Mouse (Mus musculus) c-Kit-positive CD71-positive TER-119-positive erythroid progenitor cells, embryonic 14.5 days (primary cell): Measurements from ENCODE around the gene Pml.

Source experiments
- DNase-seq: peaks from one replicate; pipeline ENCODE4 v3.0.0-alpha.2; 2013; ENCODE audit warnings: low spot score

The Pml gene

GRCm38 (mm10) chr9:58201861-58202549 lies 47.6 kb downstream of the Pml start:
- DNase-seq, result no peak

- DNase-seq, result no peak
Observed at GRCm38 (mm10) chr9:58201091-58201842, 48.3 kb downstream of the Pml start.

- no peak for DNase-seq
Observed at GRCm38 (mm10) chr9:58200270-58201090, 49.1 kb downstream of the Pml start.

- no peak for DNase-seq
Observed at GRCm38 (mm10) chr9:58199381-58200269, 50.0 kb downstream of the Pml start.

- DNase-seq, result no peak
Observed at GRCm38 (mm10) chr9:58198801-58199371, 50.7 kb downstream of the Pml start.

- DNase-seq, result no peak
Observed at GRCm38 (mm10) chr9:58197781-58198701, 51.5 kb downstream of the Pml start.

GRCm38 (mm10) chr9:58196610-58197567 lies 52.7 kb downstream of the Pml start:
- no peak for DNase-seq

GRCm38 (mm10) chr9:58196141-58196540 lies 53.4 kb downstream of the Pml start:
- DNase-seq, result no peak

GRCm38 (mm10) chr9:58195671-58196070 lies 53.9 kb downstream of the Pml start:
- DNase-seq, result no peak

GRCm38 (mm10) chr9:58194222-58194621 lies 55.4 kb downstream of the Pml start:
- DNase-seq, result no peak

GRCm38 (mm10) chr9:58184456-58184855 lies 65.1 kb downstream of the Pml start:
- DNase-seq, result no peak

- no peak for DNase-seq
Observed at GRCm38 (mm10) chr9:58179390-58179789, 70.2 kb downstream of the Pml start.

- DNase-seq, result no peak
Observed at GRCm38 (mm10) chr9:58177165-58177564, 72.4 kb downstream of the Pml start.

- no peak for DNase-seq
Observed at GRCm38 (mm10) chr9:58175745-58176487, 73.7 kb downstream of the Pml start.

GRCm38 (mm10) chr9:58174818-58175251 lies 74.8 kb downstream of the Pml start:
- no peak for DNase-seq

GRCm38 (mm10) chr9:58172863-58173262 lies 76.7 kb downstream of the Pml start:
- DNase-seq, result no peak

- no peak for DNase-seq
Observed at GRCm38 (mm10) chr9:58169426-58169825, 80.2 kb downstream of the Pml start.

GRCm38 (mm10) chr9:58168880-58169279 lies 80.7 kb downstream of the Pml start:
- no peak for DNase-seq
